Mouse (Mus musculus) small intestine, adult 2 months (tissue): ENCODE results near the gene Nrxn1.

Experiments used
- CTCF ChIP-seq: fragments of 200-500 bp; IDR thresholded peaks from 2 replicates; pipeline ENCODE4 v1.5.1; 2012; ENCODE audit warnings: low read depth, mild to moderate bottlenecking, control low read depth, inconsistent platforms, low read length, moderate library complexity, mixed read lengths; ENCODE audit not compliant: insufficient replicate concordance, insufficient read length; ENCODE audit errors: extremely low read depth
- POLR2A ChIP-seq: fragments of 200-500 bp; IDR thresholded peaks from 2 replicates; pipeline ENCODE4 v1.6.1; 2012; ENCODE audit warnings: low read depth, mild to moderate bottlenecking, control low read depth, inconsistent platforms, low read length, moderate library complexity

- TF ChIP-seq POLR2A: no peak
- no peak for TF ChIP-seq CTCF
Observed at GRCm38 (mm10) chr17:90425974-90426373, 666.9 kb downstream of the Nrxn1 start.
